Mouse (Mus musculus) neural tube, embryonic 12.5 days (tissue): ENCODE measurements at regions not wholly inside any gene's neighbourhood (a gene's known extent, or its start where the extent isn't known, plus 50 kb on each side); places are given as distances from the start of the nearest gene placed in this dataset.
"Not testable (repeated sequence)": the region's sequence is repeated elsewhere in the genome, so short reads cannot be mapped to it uniquely, and the experiment has no call there.

ENCODE experiments used
- ATAC-seq: fragments of 200-750 bp; cut with Nextera tagmentation; 2 replicates; pipeline ENCODE4 v1.8.0; 2017; ENCODE audit warnings: low read depth, mild to moderate bottlenecking, moderate TSS enrichment, moderate library complexity; ENCODE audit not compliant: low FRiP score
- H3K27ac ChIP-seq: fragments of 300-500 bp; sonication (generic); 2 replicates; pipeline ENCODE4 v1.5.1; 2016
- H3K27me3 ChIP-seq: fragments of 300-500 bp; sonication (generic); replicated peaks from 2 replicates; pipeline ENCODE4 v1.6.1; 2016; ENCODE audit warnings: mild to moderate bottlenecking
- H3K36me3 ChIP-seq: fragments of 300-500 bp; sonication (generic); 2 replicates; pipeline ENCODE4 v1.6.1; 2016; ENCODE audit warnings: mild to moderate bottlenecking
- H3K4me1 ChIP-seq: fragments of 300-500 bp; sonication (generic); 2 replicates; pipeline ENCODE4 v1.6.1; 2016
- H3K4me2 ChIP-seq: fragments of 300-500 bp; sonication (generic); replicated peaks from 2 replicates; pipeline ENCODE4 v1.6.1; 2016; ENCODE audit warnings: mild to moderate bottlenecking
- H3K4me3 ChIP-seq: fragments of 300-500 bp; sonication (generic); 2 replicates; pipeline ENCODE4 v1.5.1; 2016
- H3K9ac ChIP-seq: fragments of 300-500 bp; sonication (generic); 2 replicates; pipeline ENCODE4 v1.6.1; 2016; ENCODE audit warnings: mild to moderate bottlenecking
- H3K9me3 ChIP-seq: fragments of 300-500 bp; sonication (generic); 2 replicates; pipeline ENCODE4 v1.6.1; 2016; ENCODE audit warnings: mild to moderate bottlenecking
- WGBS: fragments of 180-500 bp; shearing (Covaris S2); methylation state at CpG from one replicate; pipeline ENCODE4 v1.1.7; 2016; 5-methylcytosine and 5-hydroxymethylcytosine counted together

DNA sequence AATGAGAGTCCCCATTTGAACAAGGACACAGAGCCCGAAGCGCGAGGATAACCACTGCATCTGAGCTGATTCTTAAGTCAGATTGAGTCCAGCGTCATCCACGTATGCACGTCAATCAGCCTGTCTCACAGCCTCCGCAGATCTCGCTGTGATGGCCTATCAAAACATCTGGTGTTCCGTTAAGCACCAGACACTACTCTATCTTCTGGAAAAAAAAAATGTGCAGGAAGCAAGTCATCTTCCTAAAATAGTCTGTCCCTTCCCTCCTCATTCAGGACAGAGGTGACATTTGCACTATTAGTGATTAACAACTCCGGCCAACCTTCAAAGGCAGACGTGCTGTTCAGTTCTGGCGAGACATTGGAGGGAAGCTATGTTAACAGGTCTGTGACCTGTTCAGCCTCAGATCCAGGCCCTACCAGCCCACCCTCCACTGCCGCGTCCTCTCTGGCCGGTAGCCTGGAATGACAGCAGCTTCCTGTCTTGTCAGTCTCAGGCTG lies 81.0 kb downstream of the Cpn2 start:
- Histone ChIP-seq H3K27me3 (peaks cover 33% of the 10 kb centered on the region), H3K4me2 (no peak overlapping the region), H3K9ac (no peak overlapping the region), H3K4me1 (peaks cover 22% of the 10 kb centered on the region), H3K9me3 (no peaks in the 10 kb centered on the region), H3K27ac (no peak overlapping the region), H3K4me3 (no peak overlapping the region), H3K36me3 (no peaks in the 10 kb centered on the region)
- no peak for ATAC-seq
- WGBS, result 65% methylated on average over 15 of the region's 15 CpGs

DNA sequence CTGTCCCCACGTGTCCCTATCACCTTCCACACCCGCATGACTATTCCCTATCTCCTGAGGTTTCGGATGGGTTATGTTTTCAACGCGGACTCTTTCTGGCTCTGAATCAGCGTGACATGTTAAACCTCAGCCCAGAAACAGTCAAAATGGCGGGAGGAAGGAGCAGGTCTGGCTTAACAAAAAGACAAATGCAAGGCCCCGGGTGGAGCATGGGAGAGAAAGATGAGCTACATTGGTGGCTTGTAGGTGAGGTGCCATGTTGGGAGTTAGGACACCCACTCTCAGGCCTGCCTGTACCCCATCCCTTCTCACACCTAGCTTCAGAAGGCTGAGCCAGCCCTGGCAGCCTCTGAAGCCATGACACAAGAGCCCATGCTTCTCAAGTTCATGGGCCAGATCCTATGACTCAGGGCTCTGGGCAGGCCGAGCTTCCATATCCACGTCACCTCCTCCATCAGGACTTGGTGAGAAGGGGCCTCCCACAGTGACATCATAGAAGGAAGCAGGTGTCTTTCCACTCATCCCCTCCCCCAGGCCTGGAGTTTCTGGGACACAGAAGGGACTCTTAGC lies 80.5 kb downstream of the Cpn2 start:
- H3K4me3 ChIP-seq, result no peak overlapping the region
- no peak for ATAC-seq
- H3K9me3 ChIP-seq, result no peaks in the 10 kb centered on the region
- 80% methylated on average over 10 of the region's 10 CpGs for WGBS
- H3K4me1 ChIP-seq, result peaks cover 22% of the 10 kb centered on the region
- H3K4me2 ChIP-seq, result no peak overlapping the region
- H3K27me3 ChIP-seq, result peaks cover 33% of the 10 kb centered on the region
- no peak overlapping the region for H3K27ac ChIP-seq
- no peaks in the 10 kb centered on the region for H3K36me3 ChIP-seq
- no peak overlapping the region for H3K9ac ChIP-seq

DNA sequence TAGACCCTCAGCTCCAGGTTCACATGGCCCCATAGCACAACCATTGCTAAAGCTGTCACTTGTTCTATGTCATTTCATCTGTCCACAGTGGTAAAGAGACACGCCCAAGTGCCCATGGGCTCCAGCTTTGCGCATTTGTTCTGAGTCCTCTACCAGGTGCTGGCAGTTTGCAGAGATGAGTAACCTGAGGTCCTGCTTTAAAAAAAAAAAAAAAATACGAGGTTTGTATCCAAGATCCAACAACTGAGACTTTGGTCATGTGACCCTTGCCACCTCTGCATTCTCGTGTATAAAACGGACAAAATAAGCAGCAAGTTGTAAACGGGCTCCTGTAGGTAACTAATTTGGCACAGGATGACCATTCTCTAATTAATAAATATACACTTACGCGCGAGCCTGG lies 79.9 kb downstream of the Cpn2 start:
- Histone ChIP-seq H3K9me3 (no peaks in the 10 kb centered on the region), H3K9ac (no peak overlapping the region), H3K4me2 (peak overlapping the region; percentile 70), H3K4me1 (peaks cover 22% of the 10 kb centered on the region), H3K27ac (no peak overlapping the region), H3K4me3 (no peak overlapping the region; the same call in 1 of the 2 replicates), H3K36me3 (no peaks in the 10 kb centered on the region), H3K27me3 (peaks cover 33% of the 10 kb centered on the region)
- 58% methylated on average over 9 of the region's 9 CpGs for WGBS
- ATAC-seq, result no peak

DNA sequence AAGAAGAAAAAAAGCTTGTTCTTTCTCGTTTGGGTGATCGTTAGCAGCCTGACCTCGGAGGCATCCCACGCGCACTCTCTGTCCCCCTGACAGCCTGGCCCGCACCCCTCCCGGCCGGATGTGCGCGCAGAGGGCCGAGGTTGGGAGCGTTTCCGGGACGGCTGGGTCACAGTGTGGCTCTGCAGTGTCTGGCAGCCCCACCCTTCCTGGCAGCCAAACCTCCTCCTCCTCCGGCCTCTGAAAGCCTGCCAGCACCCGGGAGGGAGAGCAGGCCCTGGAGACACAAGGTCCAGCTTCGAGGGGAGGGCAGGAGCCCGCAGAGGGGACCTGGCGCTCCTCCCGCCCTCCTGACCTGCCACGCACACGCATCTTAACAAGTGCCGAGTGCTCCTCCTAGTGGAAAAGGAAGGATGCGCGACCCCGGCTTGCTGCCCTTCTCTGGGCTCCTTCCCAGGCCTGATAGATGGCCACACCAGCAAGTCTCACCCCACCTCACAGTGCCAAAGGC lies 79.3 kb downstream of the Cpn2 start:
- peaks cover 22% of the 10 kb centered on the region for H3K4me1 ChIP-seq
- no peaks in the 10 kb centered on the region for H3K36me3 ChIP-seq
- peak overlapping the region; percentile 70 for H3K4me2 ChIP-seq
- no peak overlapping the region for H3K27ac ChIP-seq
- H3K9me3 ChIP-seq, result no peaks in the 10 kb centered on the region
- peak; percentile 67 for ATAC-seq
- WGBS, result under 1% methylated on average over 26 of the region's 26 CpGs
- peaks cover 33% of the 10 kb centered on the region for H3K27me3 ChIP-seq
- peak overlapping the region; percentile 41 for H3K9ac ChIP-seq
- peak overlapping the region; percentile 27 for H3K4me3 ChIP-seq

DNA sequence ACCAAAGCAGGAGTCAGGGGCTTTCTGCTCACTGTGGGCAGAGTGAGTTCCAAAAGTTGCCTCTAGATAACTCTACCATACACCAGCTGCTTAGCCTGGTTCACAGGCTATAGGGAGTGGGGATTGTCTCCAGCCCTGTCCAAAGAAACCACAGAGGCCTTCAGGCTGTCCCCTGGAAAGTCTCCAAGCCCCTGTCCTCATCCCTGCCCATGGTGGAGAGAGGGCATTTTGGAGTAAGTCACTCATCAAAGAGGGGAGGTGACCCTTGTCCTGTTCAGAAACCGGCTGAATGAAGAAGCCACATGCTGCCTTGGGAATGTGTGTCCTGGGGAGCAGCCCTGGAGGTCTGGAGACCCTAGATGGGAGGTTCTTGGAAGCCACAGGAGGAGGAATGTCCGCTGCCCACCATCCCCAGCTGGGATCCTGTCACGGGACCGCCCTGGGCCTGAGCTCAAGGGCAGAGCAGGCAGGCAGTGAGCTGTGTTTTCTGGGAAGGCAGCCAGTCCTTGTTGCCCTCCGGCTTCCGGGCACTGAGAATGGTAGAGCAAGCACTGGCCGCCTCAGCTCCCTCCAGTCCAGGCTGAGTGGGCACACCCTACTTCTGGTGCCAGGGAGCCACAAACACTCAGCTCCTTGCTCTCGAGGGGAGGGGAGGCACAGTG lies 78.4 kb downstream of the Cpn2 start:
- Histone ChIP-seq H3K4me3 (no peak overlapping the region), H3K4me1 (peaks cover 29% of the 10 kb centered on the region), H3K4me2 (no peak overlapping the region), H3K9ac (no peak overlapping the region), H3K27ac (no peak overlapping the region), H3K9me3 (no peaks in the 10 kb centered on the region), H3K27me3 (peaks cover 29% of the 10 kb centered on the region), H3K36me3 (no peaks in the 10 kb centered on the region)
- ATAC-seq, result no peak
- 78% methylated on average over 8 of the region's 8 CpGs for WGBS

DNA sequence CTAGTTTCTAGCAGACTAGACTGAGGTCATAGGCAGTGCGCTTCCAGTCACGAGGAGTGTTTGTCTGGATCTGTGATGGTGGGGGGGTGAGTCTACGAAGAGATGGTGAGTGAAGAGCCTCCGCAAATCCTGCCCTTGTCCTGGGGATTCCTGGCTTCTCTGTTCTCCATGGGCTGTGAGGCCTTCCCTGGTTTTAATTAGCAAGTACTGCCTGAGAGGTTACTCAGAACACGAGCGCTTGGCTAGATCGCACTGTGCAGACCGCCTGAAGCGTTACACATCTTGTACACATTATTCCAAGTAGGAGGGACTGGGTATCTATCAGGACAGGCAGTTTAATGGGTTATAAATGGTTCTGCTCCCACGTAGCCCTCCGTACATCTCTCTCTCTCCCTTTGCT lies 76.9 kb downstream of the Cpn2 start:
- no peak overlapping the region for H3K4me2 ChIP-seq
- no peak for ATAC-seq
- peaks cover 25% of the 10 kb centered on the region for H3K27me3 ChIP-seq
- no peaks in the 10 kb centered on the region for H3K9me3 ChIP-seq
- WGBS, result 63% methylated on average over 11 of the region's 11 CpGs
- no peak overlapping the region for H3K4me3 ChIP-seq
- no peak overlapping the region for H3K9ac ChIP-seq
- peaks cover 20% of the 10 kb centered on the region for H3K4me1 ChIP-seq
- no peak overlapping the region for H3K27ac ChIP-seq
- no peaks in the 10 kb centered on the region for H3K36me3 ChIP-seq

DNA sequence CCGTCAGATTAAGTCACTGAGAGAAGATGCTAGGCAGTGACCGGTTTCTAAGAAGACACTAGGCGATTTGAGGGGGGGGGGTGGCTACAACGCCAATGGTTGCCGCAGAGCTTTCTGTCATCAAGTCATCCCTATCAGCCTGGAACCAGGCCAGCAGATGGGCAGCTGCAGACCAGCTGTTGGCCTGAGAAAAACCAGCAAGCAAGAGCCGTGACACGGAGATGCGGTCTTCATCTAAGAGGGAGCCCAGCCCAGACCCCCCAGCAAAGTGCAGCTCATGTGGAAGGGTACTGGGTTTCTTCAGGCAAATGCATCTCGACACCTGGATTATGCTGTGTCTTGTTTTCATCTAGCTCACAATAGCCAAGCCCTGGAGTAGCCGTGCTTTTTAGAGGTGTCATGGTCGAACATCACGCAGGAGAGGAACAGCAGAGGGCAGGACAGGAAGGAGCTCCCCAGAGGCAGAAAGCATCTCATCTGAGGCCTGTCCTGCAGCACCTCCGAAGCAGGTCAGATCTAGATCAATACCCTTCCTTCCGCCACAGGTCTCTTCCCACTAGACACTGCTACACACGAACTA lies 76.3 kb downstream of the Cpn2 start:
- Histone ChIP-seq H3K9me3 (no peaks in the 10 kb centered on the region), H3K36me3 (no peaks in the 10 kb centered on the region), H3K27me3 (peaks cover 25% of the 10 kb centered on the region), H3K9ac (no peak overlapping the region), H3K4me3 (no peak overlapping the region), H3K4me2 (no peak overlapping the region), H3K4me1 (peaks cover 19% of the 10 kb centered on the region), H3K27ac (no peak overlapping the region)
- no peak for ATAC-seq
- WGBS, result 73% methylated on average over 15 of the region's 15 CpGs

DNA sequence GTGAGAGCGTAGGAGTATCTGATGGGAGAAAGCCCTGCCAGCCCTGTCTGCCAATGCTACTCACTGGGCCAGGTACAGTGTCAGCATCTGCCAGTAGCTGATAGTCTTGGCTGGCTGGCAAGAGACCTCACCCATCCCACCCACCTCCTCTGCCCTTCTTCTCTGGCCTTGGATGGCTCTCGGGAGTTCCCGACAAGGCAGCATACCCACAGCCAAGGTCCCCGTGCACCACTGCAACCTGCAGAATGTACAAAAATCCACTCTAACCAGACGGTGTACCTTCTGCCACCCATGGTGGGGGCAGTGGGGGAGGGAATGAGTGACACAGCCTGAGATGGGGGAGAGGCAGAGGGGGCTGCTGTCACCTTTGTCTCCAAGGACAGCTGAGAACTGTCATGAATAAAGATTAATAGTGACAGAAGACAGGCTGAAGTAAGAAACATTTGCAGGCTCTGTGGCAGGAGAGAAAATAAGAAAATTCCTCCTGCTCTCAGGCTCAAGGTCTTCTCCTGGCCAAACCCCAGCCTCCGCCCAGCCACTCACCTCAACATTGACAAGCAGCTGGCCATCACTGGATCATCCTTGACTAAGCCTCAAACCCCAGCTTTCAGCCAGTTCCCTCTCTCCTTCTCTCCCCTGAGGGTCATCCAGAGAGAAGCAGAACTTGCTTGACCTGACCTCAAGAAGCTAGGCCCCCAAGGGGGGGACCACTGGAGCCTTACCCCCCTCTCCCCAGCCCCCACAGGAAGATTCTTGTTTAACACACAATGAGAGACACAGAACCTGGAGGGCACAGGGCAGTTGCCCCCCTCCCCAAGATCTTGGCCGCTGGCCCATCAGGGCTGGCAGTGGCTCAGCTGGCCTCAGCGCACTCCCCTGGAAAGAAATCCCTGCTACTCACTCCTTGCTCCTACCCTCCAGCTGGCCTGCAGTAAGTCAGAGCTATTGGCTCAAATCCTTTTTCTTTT lies 73.7 kb downstream of the Cpn2 start:
- no peak overlapping the region for H3K4me3 ChIP-seq
- no peaks in the 10 kb centered on the region for H3K9me3 ChIP-seq
- peaks cover 8% of the 10 kb centered on the region for H3K4me1 ChIP-seq
- H3K36me3 ChIP-seq, result no peaks in the 10 kb centered on the region
- no peak overlapping the region for H3K4me2 ChIP-seq
- ATAC-seq, result 0 out of 2 replicates have a peak, but pooled peaks have one; percentile 34
- peaks cover 17% of the 10 kb centered on the region for H3K27me3 ChIP-seq
- no peak overlapping the region for H3K27ac ChIP-seq
- no peak overlapping the region for H3K9ac ChIP-seq
- WGBS, result 58% methylated on average over 8 of the region's 8 CpGs

DNA sequence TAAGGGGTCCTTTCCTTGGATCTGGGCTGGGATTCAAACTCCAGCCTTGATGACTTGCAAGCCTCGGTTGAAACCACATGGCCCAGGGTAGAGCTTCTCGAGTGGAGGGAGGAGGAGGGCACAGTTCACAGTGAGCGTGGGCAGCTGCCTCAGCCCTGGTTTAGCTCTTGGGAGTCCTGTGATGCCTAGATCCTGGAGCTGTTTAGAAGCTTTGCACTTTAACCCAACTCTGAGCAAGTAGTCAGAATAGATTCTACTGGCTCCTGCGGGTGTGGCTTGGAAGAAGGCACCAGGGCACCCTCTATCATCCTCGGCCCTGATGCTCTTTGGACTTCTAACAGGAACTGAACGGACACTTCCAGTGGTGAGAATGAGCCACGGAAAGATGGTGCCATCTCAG lies 72.5 kb downstream of the Cpn2 start:
- Histone ChIP-seq H3K4me3 (no peak overlapping the region), H3K27me3 (peaks cover 8% of the 10 kb centered on the region; the same call in 1 of the 2 replicates), H3K9me3 (no peaks in the 10 kb centered on the region), H3K4me1 (peaks cover 8% of the 10 kb centered on the region), H3K36me3 (no peaks in the 10 kb centered on the region), H3K4me2 (no peak overlapping the region), H3K9ac (no peak overlapping the region), H3K27ac (no peak overlapping the region)
- WGBS, result 87% methylated on average over 7 of the region's 7 CpGs
- ATAC-seq, result no peak

DNA sequence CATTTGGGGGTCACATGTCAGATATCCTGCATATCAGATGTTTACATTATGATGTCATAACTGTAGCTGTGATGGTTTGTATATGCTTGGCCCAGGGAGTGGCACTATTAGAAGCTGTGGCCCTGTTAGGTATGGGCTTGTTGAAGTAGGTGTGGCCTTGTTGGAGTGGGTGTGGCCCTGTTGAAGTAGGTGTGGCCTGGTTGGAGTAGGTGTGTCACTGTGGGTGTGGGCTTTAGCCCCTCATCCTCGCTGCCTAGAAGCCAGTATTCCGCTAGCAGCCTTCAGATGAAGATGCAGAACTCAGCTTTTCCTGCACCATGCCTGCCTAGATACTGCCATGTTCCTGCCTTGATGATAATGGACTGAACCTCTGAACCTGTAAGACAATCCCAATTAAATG lies 71.4 kb downstream of the Cpn2 start:
- H3K27ac ChIP-seq, H3K4me2 ChIP-seq, H3K27me3 ChIP-seq, H3K4me1 ChIP-seq, ATAC-seq, H3K4me3 ChIP-seq, H3K36me3 ChIP-seq, H3K9me3 ChIP-seq, H3K9ac ChIP-seq: not testable (repeated sequence)
- WGBS, result 88% methylated on average over 2 of the region's 2 CpGs

DNA sequence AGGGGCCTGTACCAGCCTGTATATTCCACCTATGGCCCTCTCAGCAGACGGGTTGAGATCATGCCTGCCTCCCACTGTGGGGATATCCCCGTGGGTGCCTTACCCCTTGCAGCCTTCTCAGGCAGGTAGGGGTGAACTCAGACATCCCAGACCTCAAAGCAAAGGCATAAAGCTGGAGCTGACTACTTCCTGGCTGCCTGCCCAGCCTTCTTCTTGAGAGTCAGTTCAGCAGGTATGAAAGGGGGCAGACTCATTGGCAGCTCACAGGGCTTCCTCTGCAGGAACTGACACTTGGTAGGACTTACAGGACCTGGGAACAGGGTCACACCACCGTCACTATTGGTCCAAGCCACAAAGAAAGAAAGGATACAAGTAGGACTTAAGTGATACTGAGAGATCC lies 69.9 kb downstream of the Cpn2 start:
- Histone ChIP-seq H3K4me3 (no peak overlapping the region), H3K27me3 (no peaks in the 10 kb centered on the region), H3K9ac (no peak overlapping the region), H3K9me3 (no peaks in the 10 kb centered on the region), H3K4me2 (no peak overlapping the region), H3K4me1 (peaks cover 8% of the 10 kb centered on the region), H3K36me3 (no peaks in the 10 kb centered on the region), H3K27ac (no peak overlapping the region)
- WGBS, result 80% methylated on average over 3 of the region's 3 CpGs
- ATAC-seq, result no peak

DNA sequence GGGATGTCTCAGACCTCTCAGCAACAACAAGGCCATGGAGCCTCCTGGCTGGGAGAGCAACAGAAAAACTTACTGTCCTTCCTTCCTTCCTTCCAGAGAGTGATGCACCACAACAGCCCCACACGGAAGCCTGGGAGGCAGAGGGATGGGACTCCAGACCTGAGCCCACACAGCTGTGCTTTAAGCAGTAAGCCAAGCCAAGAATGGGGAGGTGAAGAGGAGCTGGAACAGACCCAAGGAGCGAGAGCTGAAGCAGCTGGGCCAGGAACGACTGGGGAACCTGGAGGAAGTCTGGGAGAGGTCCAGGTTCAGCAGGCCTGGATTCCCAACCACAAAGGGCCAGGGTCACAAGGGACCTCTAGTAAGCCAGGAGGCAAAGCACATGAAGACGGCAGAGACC lies 67.5 kb downstream of the Cpn2 start:
- 76% methylated on average over 4 of the region's 4 CpGs for WGBS
- Histone ChIP-seq H3K27me3 (no peaks in the 10 kb centered on the region), H3K4me3 (no peak overlapping the region), H3K9me3 (no peaks in the 10 kb centered on the region), H3K27ac (no peak overlapping the region), H3K36me3 (no peaks in the 10 kb centered on the region), H3K4me2 (no peak overlapping the region), H3K9ac (no peak overlapping the region), H3K4me1 (no peaks in the 10 kb centered on the region)
- ATAC-seq, result no peak
